Mouse (Mus musculus): Measurements from ENCODE around the gene Tnfsf15. TPM values are rescaled to one million over a fixed set of nuclear protein-coding genes. Genes with fewer than 3 reads are reported as not detected.

Tnfsf15 gene
- polyA plus RNA-seq, 2 experiments = 0.02 to 0.08 TPM

DNA sequence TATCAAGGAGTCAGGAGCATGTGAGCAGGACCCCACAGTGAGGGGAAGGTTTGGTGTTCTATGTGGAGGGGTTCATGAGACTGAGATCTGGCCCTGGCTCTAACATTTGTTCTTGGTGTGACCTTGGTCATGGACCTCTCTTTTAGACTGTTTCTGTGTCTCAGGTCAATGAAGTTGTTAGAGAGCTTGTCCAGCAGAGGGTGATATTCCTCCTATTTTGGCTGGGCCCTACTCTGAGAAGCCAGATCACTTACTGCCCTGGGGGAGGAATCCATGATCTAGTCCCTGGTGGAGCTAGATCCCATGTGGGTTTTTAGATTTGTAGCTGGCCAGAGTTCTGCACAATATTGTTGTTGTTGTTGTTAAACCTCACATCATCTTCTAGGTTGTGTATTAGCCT is 58.8 kb downstream of the Tnfsf15 start:
- Histone ChIP-seq H3K4me3 (ENCODE audit: insufficient read depth in 1 of 2, low read depth in 2 of 2, low read length in 2 of 2) (no peak overlapping the region), H3K4me1 (replicated peaks; ENCODE audit: control insufficient read depth in 2 of 2, insufficient read depth in 2 of 2, low read length in 1 of 2) (no peaks in the 10 kb centered on the region), H3K27ac (no peak overlapping the region), H3K9ac (replicated peaks) (no peak overlapping the region), H3K27me3 (ENCODE audit: control insufficient read depth, insufficient read depth, low read length) (no peaks in the 10 kb centered on the region), H3K9me3 (ENCODE audit: control insufficient read depth, low read length) (no peaks in the 10 kb centered on the region), H3K4me2 (ENCODE audit: low read depth) (no peak overlapping the region), H3K36me3 (replicated peaks; ENCODE audit: control insufficient read depth, insufficient read depth, low read depth) (no peaks in the 10 kb centered on the region)
- no peak for DNase-seq (ENCODE audit: low read depth in 3 of 3, low spot score in 3 of 3)
- TF ChIP-seq CTCF (IDR thresholded peaks at IDR 0.05; ENCODE audit: low read depth) (peak; percentile 43; the same call in 1 of the 2 replicates), EP300 (IDR thresholded peaks at IDR 0.05; ENCODE audit: low read depth) (no peak)
- ATAC-seq (ENCODE audit: insufficient read depth) = no peak

- Histone ChIP-seq H3K4me1 (replicated peaks; ENCODE audit: control insufficient read depth in 2 of 2, insufficient read depth in 2 of 2, low read length in 1 of 2) (no peaks in the 10 kb centered on the region), H3K9me3 (ENCODE audit: control insufficient read depth, low read length) (no peaks in the 10 kb centered on the region), H3K9ac (replicated peaks) (no peak overlapping the region), H3K4me2 (ENCODE audit: low read depth) (no peak overlapping the region), H3K27me3 (ENCODE audit: control insufficient read depth, insufficient read depth, low read length) (no peaks in the 10 kb centered on the region), H3K36me3 (replicated peaks; ENCODE audit: control insufficient read depth, insufficient read depth, low read depth) (no peaks in the 10 kb centered on the region), H3K4me3 (ENCODE audit: insufficient read depth in 1 of 2, low read depth in 2 of 2, low read length in 2 of 2) (no peak overlapping the region), H3K27ac (no peak overlapping the region)
- no peak for DNase-seq (ENCODE audit: low read depth in 3 of 3, low spot score in 3 of 3)
- TF ChIP-seq CTCF (IDR thresholded peaks at IDR 0.05; ENCODE audit: low read depth) = no peak
- TF ChIP-seq EP300 (IDR thresholded peaks at IDR 0.05; ENCODE audit: low read depth) = no peak
- no peak for ATAC-seq (ENCODE audit: insufficient read depth)
- 39% methylated on average over 4 of the region's 4 CpGs for WGBS (ENCODE audit: insufficient replicate concordance)
Observed at GRCm38 (mm10) chr4:63685253-63685525, 59.7 kb downstream of the Tnfsf15 start.

DNA sequence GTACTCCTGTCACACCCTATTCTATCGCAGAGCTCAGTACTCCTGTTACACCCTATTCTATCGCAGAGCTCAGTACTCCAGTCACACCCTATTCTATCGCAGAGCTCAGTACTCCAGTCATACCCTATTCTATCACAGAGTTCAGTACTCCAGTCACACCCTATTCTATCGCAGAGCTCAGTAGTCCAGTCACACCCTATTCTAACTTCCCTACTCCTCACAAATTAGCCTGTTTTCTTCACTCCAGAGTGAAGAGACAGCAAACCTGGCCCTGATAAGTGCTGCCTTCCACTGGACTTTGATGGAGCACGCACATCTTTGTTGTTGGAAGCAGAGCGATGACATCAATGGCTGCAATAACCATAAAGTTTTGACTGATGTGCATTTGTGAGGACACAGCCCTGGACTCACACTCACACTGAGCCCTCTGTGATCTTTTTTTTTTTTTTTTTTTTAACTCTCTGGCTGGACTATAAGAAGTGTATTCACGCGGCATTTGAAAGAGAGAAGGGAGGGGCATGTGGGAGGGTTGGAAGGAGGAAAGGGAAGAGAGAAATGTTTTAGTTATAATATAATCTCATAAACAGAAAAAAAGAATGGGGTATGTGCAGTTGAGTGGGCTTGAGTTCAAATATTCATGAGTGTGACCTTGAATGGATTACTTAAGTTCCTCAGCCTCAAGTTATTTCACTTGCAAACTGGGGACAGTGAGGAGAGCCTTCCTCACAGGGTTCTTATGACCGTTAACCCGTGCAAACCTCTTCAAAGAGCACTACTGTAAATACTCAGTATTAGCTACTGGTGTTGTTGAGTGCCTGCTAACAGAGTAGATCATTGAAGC is 60.3 kb downstream of the Tnfsf15 start:
- no peak overlapping the region for H3K27ac ChIP-seq
- ATAC-seq (ENCODE audit: insufficient read depth) = no peak
- 69% methylated on average over 10 of the region's 10 CpGs for WGBS (ENCODE audit: insufficient replicate concordance)
- no peaks in the 10 kb centered on the region for H3K9me3 ChIP-seq (ENCODE audit: control insufficient read depth, low read length)
- H3K4me3 ChIP-seq (ENCODE audit: insufficient read depth in 1 of 2, low read depth in 2 of 2, low read length in 2 of 2) = no peak overlapping the region
- H3K27me3 ChIP-seq (ENCODE audit: control insufficient read depth, insufficient read depth, low read length) = no peaks in the 10 kb centered on the region
- H3K4me2 ChIP-seq (ENCODE audit: low read depth) = no peak overlapping the region
- no peak for DNase-seq (ENCODE audit: low read depth in 3 of 3, low spot score in 3 of 3)
- H3K4me1 ChIP-seq (replicated peaks; ENCODE audit: control insufficient read depth in 2 of 2, insufficient read depth in 2 of 2, low read length in 1 of 2) = no peaks in the 10 kb centered on the region
- no peak for TF ChIP-seq CTCF (IDR thresholded peaks at IDR 0.05; ENCODE audit: low read depth)
- H3K9ac ChIP-seq (replicated peaks) = no peak overlapping the region
- no peaks in the 10 kb centered on the region for H3K36me3 ChIP-seq (replicated peaks; ENCODE audit: control insufficient read depth, insufficient read depth, low read depth)

DNA sequence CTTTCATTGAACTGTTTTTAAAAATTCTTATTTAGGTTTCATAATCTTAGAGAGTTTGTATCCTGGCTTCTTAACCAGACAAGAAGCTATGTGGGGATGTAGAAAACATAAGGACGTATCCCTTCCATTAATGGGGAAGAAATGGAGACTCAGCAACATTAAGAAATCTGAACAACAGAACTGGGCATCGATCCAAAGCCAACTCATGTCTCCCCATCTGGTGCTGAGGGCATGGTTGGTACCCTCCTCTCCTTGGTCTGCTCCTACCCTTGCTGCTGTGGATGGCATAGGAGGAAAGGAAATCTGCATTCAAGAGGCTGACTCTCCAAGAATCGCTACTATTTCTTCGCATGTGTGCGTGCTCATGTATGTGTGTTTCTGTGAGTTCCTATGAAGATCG is 61.2 kb downstream of the Tnfsf15 start:
- no peak overlapping the region for H3K4me3 ChIP-seq (ENCODE audit: insufficient read depth in 1 of 2, low read depth in 2 of 2, low read length in 2 of 2)
- 76% methylated on average over 6 of the region's 6 CpGs for WGBS (ENCODE audit: insufficient replicate concordance)
- TF ChIP-seq CTCF (IDR thresholded peaks at IDR 0.05; ENCODE audit: low read depth) = no peak
- no peak for TF ChIP-seq EP300 (IDR thresholded peaks at IDR 0.05; ENCODE audit: low read depth)
- no peaks in the 10 kb centered on the region for H3K4me1 ChIP-seq (replicated peaks; ENCODE audit: control insufficient read depth in 2 of 2, insufficient read depth in 2 of 2, low read length in 1 of 2)
- H3K36me3 ChIP-seq (replicated peaks; ENCODE audit: control insufficient read depth, insufficient read depth, low read depth) = no peaks in the 10 kb centered on the region
- no peak overlapping the region for H3K9ac ChIP-seq (replicated peaks)
- no peak for DNase-seq (ENCODE audit: low read depth in 3 of 3, low spot score in 3 of 3)
- H3K9me3 ChIP-seq (ENCODE audit: control insufficient read depth, low read length) = no peaks in the 10 kb centered on the region
- H3K4me2 ChIP-seq (ENCODE audit: low read depth) = no peak overlapping the region
- no peak for ATAC-seq (ENCODE audit: insufficient read depth)
- H3K27ac ChIP-seq = no peak overlapping the region
- H3K27me3 ChIP-seq (ENCODE audit: control insufficient read depth, insufficient read depth, low read length) = no peaks in the 10 kb centered on the region

GRCm38 (mm10) chr4:63683056-63683455 is 61.9 kb downstream of the Tnfsf15 start:
- Histone ChIP-seq H3K4me2 (ENCODE audit: low read depth) (no peak overlapping the region), H3K4me1 (replicated peaks; ENCODE audit: control insufficient read depth in 2 of 2, insufficient read depth in 2 of 2, low read length in 1 of 2) (no peaks in the 10 kb centered on the region), H3K9me3 (ENCODE audit: control insufficient read depth, low read length) (no peaks in the 10 kb centered on the region), H3K27me3 (ENCODE audit: control insufficient read depth, insufficient read depth, low read length) (no peaks in the 10 kb centered on the region), H3K4me3 (ENCODE audit: insufficient read depth in 1 of 2, low read depth in 2 of 2, low read length in 2 of 2) (no peak overlapping the region), H3K27ac (no peak overlapping the region), H3K36me3 (replicated peaks; ENCODE audit: control insufficient read depth, insufficient read depth, low read depth) (no peaks in the 10 kb centered on the region), H3K9ac (replicated peaks) (no peak overlapping the region)
- ATAC-seq (ENCODE audit: insufficient read depth) (no peak), DNase-seq (ENCODE audit: low read depth in 3 of 3, low spot score in 3 of 3) (no peak)
- TF ChIP-seq EP300 (IDR thresholded peaks at IDR 0.05; ENCODE audit: low read depth) (no peak), CTCF (IDR thresholded peaks at IDR 0.05; ENCODE audit: low read depth) (no peak)
- 68% methylated on average over 11 of the region's 11 CpGs for WGBS (ENCODE audit: insufficient replicate concordance)
